Mouse (Mus musculus) megakaryocyte, embryonic 14.5 days (primary cell): Measurements from ENCODE around the gene Nsg1.

Experiments used
- FLI1 ChIP-seq: IDR thresholded peaks from 2 replicates; pipeline ENCODE4 v1.6.1; 2012; ENCODE audit warnings: low read length, inconsistent platforms, mixed read lengths
- GATA1 ChIP-seq: IDR thresholded peaks from 3 replicates; pipeline ENCODE4 v1.6.1; 2012; ENCODE audit warnings: mixed read lengths, low read length, inconsistent platforms, borderline replicate concordance

DNA sequence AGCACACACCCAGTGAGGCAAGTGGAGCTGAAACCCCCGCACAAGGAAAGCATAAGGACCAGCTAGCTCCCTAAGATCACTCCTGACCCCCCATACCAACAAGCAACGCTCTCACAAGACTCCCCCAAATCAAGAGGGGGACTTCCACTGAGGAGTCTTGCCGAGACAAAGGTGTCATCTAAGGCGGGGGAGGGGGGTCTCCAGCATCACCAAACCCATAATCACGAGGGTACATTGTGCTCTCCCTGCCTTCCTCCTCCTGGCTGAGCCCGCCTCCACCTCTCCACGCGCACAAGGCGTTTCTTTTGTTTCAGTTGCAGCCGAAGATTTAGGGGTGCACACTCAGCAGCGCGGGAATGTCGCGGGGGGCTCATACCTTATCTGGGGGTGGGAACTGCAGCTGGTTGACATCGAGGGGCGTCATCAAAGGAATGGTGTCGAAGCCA lies 1.2 kb downstream of the Nsg1 start:
- TF ChIP-seq GATA1 = no peak
- TF ChIP-seq FLI1 = no peak
